Mouse (Mus musculus) forebrain, embryonic 12.5 days (tissue): ENCODE results near the gene Mcmbp. TPM values are rescaled to one million over a fixed set of nuclear protein-coding genes. Genes with fewer than 3 reads are reported as not detected.

Source experiments
- ATAC-seq: fragments of 200-750 bp; cut with Nextera tagmentation; 2 replicates; pipeline ENCODE4 v1.8.0; 2017; ENCODE audit warnings: moderate TSS enrichment; ENCODE audit not compliant: low FRiP score
- H3K27ac ChIP-seq: fragments of 300-500 bp; sonication (generic); 2 replicates; pipeline ENCODE4 v1.5.1; 2016; ENCODE audit warnings: mild to moderate bottlenecking
- H3K27me3 ChIP-seq: fragments of 300-500 bp; sonication (generic); 2 replicates; pipeline ENCODE4 v1.6.1; 2016; ENCODE audit warnings: mild to moderate bottlenecking
- H3K36me3 ChIP-seq: fragments of 300-500 bp; sonication (generic); replicated peaks from 2 replicates; pipeline ENCODE4 v1.6.1; 2016; ENCODE audit warnings: mild to moderate bottlenecking
- H3K4me1 ChIP-seq: fragments of 300-500 bp; sonication (generic); 2 replicates; pipeline ENCODE4 v1.6.1; 2016
- H3K4me2 ChIP-seq: fragments of 300-500 bp; sonication (generic); 2 replicates; pipeline ENCODE4 v1.6.1; 2016; ENCODE audit warnings: mild to moderate bottlenecking, moderate library complexity
- H3K4me3 ChIP-seq: fragments of 300-500 bp; sonication (generic); replicated peaks from 2 replicates; pipeline ENCODE4 v1.5.1; 2016; ENCODE audit warnings: mild to moderate bottlenecking
- H3K9ac ChIP-seq: fragments of 300-500 bp; sonication (generic); 2 replicates; pipeline ENCODE4 v1.6.1; 2016; ENCODE audit warnings: mild to moderate bottlenecking
- H3K9me3 ChIP-seq: fragments of 300-500 bp; sonication (generic); 2 replicates; pipeline ENCODE4 v1.6.1; 2016
- WGBS: fragments of 180-500 bp; shearing (Covaris S2); methylation state at CpG from one replicate; pipeline ENCODE4 v1.1.7; 2016; 5-methylcytosine and 5-hydroxymethylcytosine counted together
- polyA plus RNA-seq: library from polyadenylated mRNA; unstranded; fragments of >200 nt; fragmentation: Nextera tagmentation; extraction: Ambion mirVana; gene quantifications from 2 replicates; pipeline ENCODE4 v1.2.1, GENCODE M21; 2016

Gene Mcmbp
- polyA plus RNA-seq, 1 experiment from 2014 or later = 73.3 TPM

DNA sequence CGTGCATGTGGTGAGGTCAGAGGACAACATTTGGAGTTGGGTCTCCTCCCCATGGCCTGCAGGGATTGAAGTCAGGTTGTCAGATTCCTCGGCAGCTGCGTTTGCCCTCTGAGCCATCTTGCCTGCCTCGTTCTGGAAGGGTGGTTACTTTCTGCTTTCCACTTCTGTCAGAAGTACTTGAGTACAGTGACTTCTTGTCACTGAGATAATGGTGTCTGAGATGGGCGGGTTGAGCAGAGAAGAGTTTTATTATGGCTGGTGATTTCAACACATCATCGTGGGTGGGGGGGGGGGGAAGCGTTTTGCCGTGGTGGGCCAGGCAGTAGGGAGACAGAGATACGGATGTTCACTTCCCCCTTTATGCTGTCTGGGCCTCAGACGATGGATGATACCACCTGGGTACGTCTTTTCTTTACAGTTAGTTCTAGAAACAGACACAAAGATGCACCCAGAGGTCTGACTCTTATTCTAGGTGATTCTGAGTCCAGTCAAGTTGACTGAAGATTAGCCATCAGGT, 75.4 kb downstream of the Mcmbp start:
- Histone ChIP-seq H3K36me3 (peaks cover 10% of the 10 kb centered on the region), H3K4me2 (no peak overlapping the region), H3K4me1 (peaks cover 11% of the 10 kb centered on the region; the same call in 1 of the 2 replicates), H3K4me3 (no peak overlapping the region), H3K9ac (no peak overlapping the region), H3K27me3 (no peaks in the 10 kb centered on the region), H3K9me3 (no peaks in the 10 kb centered on the region), H3K27ac (no peak overlapping the region)
- no peak for ATAC-seq
- 94% methylated on average over 11 of the region's 11 CpGs for WGBS

DNA sequence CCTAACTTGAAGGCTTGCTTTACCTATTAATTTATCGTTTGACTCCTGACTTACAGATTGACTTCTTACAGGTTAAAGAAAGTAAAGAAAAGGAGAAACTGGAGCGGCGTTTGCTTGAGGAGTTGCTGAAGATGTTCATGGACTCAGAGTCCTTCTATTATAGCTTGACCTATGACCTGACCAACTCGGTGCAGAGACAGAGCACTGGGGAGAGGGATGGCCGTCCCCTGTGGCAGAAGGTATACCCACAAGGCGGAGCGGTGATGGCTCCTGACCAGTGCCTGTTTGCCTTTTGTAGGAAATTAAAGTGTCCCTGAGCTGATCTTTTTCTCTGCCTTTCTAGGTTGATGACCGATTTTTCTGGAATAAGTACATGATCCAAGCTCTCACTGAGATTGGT, 76.4 kb downstream of the Mcmbp start:
- Histone ChIP-seq H3K4me3 (no peak overlapping the region), H3K27me3 (no peaks in the 10 kb centered on the region), H3K9ac (no peak overlapping the region), H3K9me3 (no peaks in the 10 kb centered on the region), H3K36me3 (peaks cover 4% of the 10 kb centered on the region), H3K4me1 (peaks cover 11% of the 10 kb centered on the region; the same call in 1 of the 2 replicates), H3K4me2 (no peak overlapping the region), H3K27ac (no peak overlapping the region)
- no peak for ATAC-seq
- 87% methylated on average over 8 of the region's 8 CpGs for WGBS

DNA sequence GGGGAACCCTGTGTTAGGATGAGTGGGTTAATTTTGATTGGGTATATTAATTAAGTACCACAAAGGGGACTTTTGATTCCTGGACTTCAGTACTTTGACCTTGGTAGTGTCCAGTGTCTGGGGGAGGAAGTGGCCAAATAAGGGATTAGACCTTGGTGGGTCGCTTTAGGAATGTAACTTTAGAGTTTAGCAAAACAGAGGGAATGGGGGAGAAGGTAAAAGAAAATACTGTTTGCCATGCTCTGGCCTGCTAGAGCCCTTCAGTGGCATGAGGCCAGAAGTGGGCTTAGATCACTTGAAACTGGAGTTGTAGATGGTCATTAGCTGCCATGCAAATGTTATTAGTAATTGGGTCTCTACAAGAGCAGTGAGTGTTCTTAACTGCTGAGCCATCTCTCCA, 83.3 kb downstream of the Mcmbp start:
- WGBS = 71% methylated on average over 1 of the region's 1 CpGs
- H3K36me3 ChIP-seq = no peaks in the 10 kb centered on the region

More for the DNA sequence above, 83.3 kb downstream of the Mcmbp start:
- Histone ChIP-seq H3K27ac (no peak overlapping the region), H3K4me1 (no peaks in the 10 kb centered on the region), H3K4me3 (no peak overlapping the region), H3K9me3 (no peaks in the 10 kb centered on the region), H3K27me3 (no peaks in the 10 kb centered on the region), H3K4me2 (no peak overlapping the region), H3K9ac (no peak overlapping the region)
- no peak for ATAC-seq

Other genes starting within 250 kb of the Mcmbp start
- 3.0 and 3.6 TPM in 2 replicates for gene Bag3, start 216.9 kb downstream of the Mcmbp start, polyA plus RNA-seq
- 136 and 160 TPM in 2 replicates for gene Inpp5f, start 129.2 kb downstream of the Mcmbp start, polyA plus RNA-seq
- gene Sec23ip, start 4.4 kb upstream of the Mcmbp start, polyA plus RNA-seq = 43.1 and 45.7 TPM in 2 replicates